Mouse (Mus musculus): Measurements from ENCODE around the gene Gm27027.

Gene Gm27027

GRCm38 (mm10) chr2:93928866-93929265, 67.3 kb downstream of the Gm27027 start:
- no peak for DNase-seq (ENCODE audit: low spot score in 2 of 2)

- no peak for DNase-seq (ENCODE audit: low spot score in 2 of 2)
These were observed 68.3 kb downstream of the Gm27027 start for GRCm38 (mm10) chr2:93927701-93928437.

GRCm38 (mm10) chr2:93926141-93926540, 70.0 kb downstream of the Gm27027 start:
- DNase-seq (ENCODE audit: low spot score in 2 of 2) = no peak

GRCm38 (mm10) chr2:93919093-93919492, 77.1 kb downstream of the Gm27027 start:
- no peak for DNase-seq (ENCODE audit: low spot score in 2 of 2)

- DNase-seq (ENCODE audit: low spot score in 2 of 2) = no peak
These were observed 82.6 kb downstream of the Gm27027 start for GRCm38 (mm10) chr2:93913552-93913951.

- DNase-seq (ENCODE audit: low spot score in 2 of 2) = peak in 1 of 2 experiments; percentile 71
These were observed 84.2 kb downstream of the Gm27027 start for GRCm38 (mm10) chr2:93911942-93912341.

GRCm38 (mm10) chr2:93909716-93910115, 86.4 kb downstream of the Gm27027 start:
- no peak for DNase-seq (ENCODE audit: low spot score in 2 of 2)

- no peak for DNase-seq (ENCODE audit: low spot score in 2 of 2)
These were observed 88.4 kb downstream of the Gm27027 start for GRCm38 (mm10) chr2:93907519-93908294.

All from cerebellum, postnatal 4 days (tissue).